Mouse (Mus musculus) central nervous system, embryonic 18 days (tissue): ENCODE results near the gene Slc38a8. TPM values are rescaled to one million over a fixed set of nuclear protein-coding genes. Genes with fewer than 3 reads are reported as not detected.

ENCODE experiments used
- polyA plus RNA-seq: library from polyadenylated mRNA; depleted of rRNA; stranded (reverse); fragments of >200 nt; gene quantifications from 2 replicates; pipeline ENCODE4 v1.2.3, GENCODE M21; 2012; rRNA removed

The Slc38a8 gene
- 0.08 and 0.09 TPM in 2 replicates for polyA plus RNA-seq

GRCm38 (mm10) chr8:119501598-119501997, at the start of gene Slc38a8:
Gene Slc38a8 (minus strand): TSS chr8:119501698.

GRCm38 (mm10) chr8:119446211-119446989, 55.1 kb downstream of the Slc38a8 start, which contains the start of gene Necab2:
Gene Necab2 (plus strand): TSS chr8:119446719.

GRCm38 (mm10) chr8:119433582-119434174, 67.8 kb downstream of the Slc38a8 start, which contains the start of gene Osgin1:
Gene Osgin1 (plus strand): TSS chr8:119434124.

Other genes starting within 250 kb of the Slc38a8 start
- gene Hsbp1, start 157.2 kb downstream of the Slc38a8 start, polyA plus RNA-seq: 678 TPM in 2 replicates
- gene Mlycd, start 106.8 kb downstream of the Slc38a8 start, polyA plus RNA-seq: 18.3 and 19.3 TPM in 2 replicates
- gene Osgin1, start 67.6 kb downstream of the Slc38a8 start, polyA plus RNA-seq: 0.53 and 0.73 TPM in 2 replicates
- gene Necab2, start 55.0 kb downstream of the Slc38a8 start, polyA plus RNA-seq: 42.8 and 44.1 TPM in 2 replicates
- gene Mbtps1, start 57.0 kb upstream of the Slc38a8 start, polyA plus RNA-seq: 72.5 and 75.5 TPM in 2 replicates
- gene Hsdl1, start 73.5 kb upstream of the Slc38a8 start, polyA plus RNA-seq: 76.3 and 83.7 TPM in 2 replicates
- gene Dnaaf1, start 73.5 kb upstream of the Slc38a8 start, polyA plus RNA-seq: 0.53 and 0.62 TPM in 2 replicates
- 22.8 and 24.0 TPM in 2 replicates for gene Taf1c, start 103.5 kb upstream of the Slc38a8 start, polyA plus RNA-seq
- 0.27 and 0.51 TPM in 2 replicates for gene Adad2, start 111.0 kb upstream of the Slc38a8 start, polyA plus RNA-seq
- gene Kcng4, start 134.0 kb upstream of the Slc38a8 start, polyA plus RNA-seq: 0.19 and 0.41 TPM in 2 replicates
- gene Wfdc1, start 164.7 kb upstream of the Slc38a8 start, polyA plus RNA-seq: 8.6 and 9.7 TPM in 2 replicates
- 0.27 and 0.30 TPM in 2 replicates for gene Atp2c2, start 198.3 kb upstream of the Slc38a8 start, polyA plus RNA-seq